Mouse (Mus musculus) cerebellum, adult 2 months (tissue): ENCODE measurements around the gene Gm3173.
"Not testable (repeated sequence)": the region's sequence is repeated elsewhere in the genome, so short reads cannot be mapped to it uniquely, and the experiment has no call there.

Experiments
- CTCF ChIP-seq: fragments of 200-500 bp; IDR thresholded peaks from 2 replicates; pipeline ENCODE4 v1.5.1; 2011; ENCODE audit warnings: low read depth, mild to moderate bottlenecking, control low read depth, low read length, moderate library complexity, borderline replicate concordance; ENCODE audit not compliant: insufficient read depth
- POLR2A ChIP-seq: fragments of 200-500 bp; IDR thresholded peaks from 2 replicates; pipeline ENCODE4 v1.6.1; 2011; ENCODE audit warnings: low read length, control low read depth, borderline replicate concordance; ENCODE audit not compliant: insufficient read depth

- not testable (repeated sequence) for TF ChIP-seq POLR2A, CTCF
Observed at GRCm38 (mm10) chr14:4499425-4499824, 68.6 kb downstream of the Gm3173 start.
